Mouse (Mus musculus) forebrain, embryonic 14.5 days (tissue): ENCODE results near the gene Spata48. TPM values are rescaled to one million over a fixed set of nuclear protein-coding genes. Genes with fewer than 3 reads are reported as not detected.

ENCODE experiments used
- ATAC-seq: fragments of 200-750 bp; cut with Nextera tagmentation; 2 replicates; pipeline ENCODE4 v1.8.0; 2017; ENCODE audit warnings: mild to moderate bottlenecking, moderate library complexity
- DNase-seq: peaks from one replicate; pipeline ENCODE4 v3.0.0-alpha.2; 2015; ENCODE audit warnings: low spot score
- H3K27ac ChIP-seq: fragments of 300-500 bp; sonication (generic); 2 replicates; pipeline ENCODE4 v1.5.1; 2014; ENCODE audit warnings: low read depth, mild to moderate bottlenecking, control low read depth, low read length, moderate library complexity
- H3K27me3 ChIP-seq: fragments of 300-500 bp; sonication (generic); replicated peaks from 2 replicates; pipeline ENCODE4 v1.6.1; 2014; ENCODE audit warnings: low read length, control low read depth, mixed read lengths; ENCODE audit not compliant: control insufficient read depth, insufficient read depth
- H3K36me3 ChIP-seq: fragments of 300-500 bp; sonication (generic); 2 replicates; pipeline ENCODE4 v1.6.1; 2014; ENCODE audit warnings: low read length, control low read depth; ENCODE audit not compliant: control insufficient read depth, insufficient read depth
- H3K4me1 ChIP-seq: fragments of 300-500 bp; sonication (generic); 2 replicates; pipeline ENCODE4 v1.6.1; 2014; ENCODE audit warnings: antibody characterized with exemption, low read length, control low read depth; ENCODE audit not compliant: control insufficient read depth, insufficient read depth
- H3K4me2 ChIP-seq: fragments of 300-500 bp; sonication (generic); 2 replicates; pipeline ENCODE4 v1.6.1; 2014; ENCODE audit warnings: mild to moderate bottlenecking, control low read depth, low read length
- H3K4me3 ChIP-seq: fragments of 300-500 bp; sonication (generic); 2 replicates; pipeline ENCODE4 v1.5.1; 2014; ENCODE audit warnings: low read depth, low read length, control low read depth
- H3K9ac ChIP-seq: fragments of 300-500 bp; sonication (generic); 2 replicates; pipeline ENCODE4 v1.6.1; 2014; ENCODE audit warnings: mild to moderate bottlenecking, low read length, control low read depth, moderate library complexity
- H3K9me3 ChIP-seq: fragments of 300-500 bp; sonication (generic); replicated peaks from 2 replicates; pipeline ENCODE4 v1.6.1; 2016; ENCODE audit warnings: low read length, control low read depth, mixed read lengths; ENCODE audit not compliant: control insufficient read depth
- WGBS: fragments of 180-500 bp; shearing (Covaris S2); extraction: QIAGEN DNeasy Blood & Tissue Kit; methylation state at CpG from one replicate; pipeline ENCODE4 v1.1.7; 2014; 5-methylcytosine and 5-hydroxymethylcytosine counted together
- polyA plus RNA-seq: library from polyadenylated mRNA; unstranded; fragments of >200 nt; fragmentation: Nextera tagmentation; extraction: Ambion mirVana; gene quantifications from 2 replicates; pipeline ENCODE4 v1.2.1, GENCODE M21; 2014

Spata48 gene
- polyA plus RNA-seq, 1 experiment from 2014 or later: 1.2 TPM

GRCm38 (mm10) chr11:11499944-11500343 is 38.0 kb downstream of the Spata48 start:
- no peaks in the 10 kb centered on the region for H3K9me3 ChIP-seq
- H3K27me3 ChIP-seq: no peaks in the 10 kb centered on the region
- no peak overlapping the region for H3K4me2 ChIP-seq
- no peak overlapping the region for H3K4me3 ChIP-seq
- no peak overlapping the region for H3K9ac ChIP-seq
- H3K4me1 ChIP-seq: no peaks in the 10 kb centered on the region
- H3K27ac ChIP-seq: no peak overlapping the region
- no peak for ATAC-seq
- 20% methylated on average over 10 of the region's 10 CpGs for WGBS
- DNase-seq: peak; percentile 32
- no peaks in the 10 kb centered on the region for H3K36me3 ChIP-seq

- Histone ChIP-seq H3K4me2 (no peak overlapping the region), H3K9me3 (no peaks in the 10 kb centered on the region), H3K27me3 (no peaks in the 10 kb centered on the region), H3K4me3 (no peak overlapping the region), H3K36me3 (no peaks in the 10 kb centered on the region), H3K9ac (no peak overlapping the region), H3K4me1 (no peaks in the 10 kb centered on the region), H3K27ac (no peak overlapping the region)
- DNase-seq (no peak), ATAC-seq (no peak)
- 77% methylated on average over 2 of the region's 2 CpGs for WGBS
These were observed 44.3 kb downstream of the Spata48 start for GRCm38 (mm10) chr11:11506187-11506586.

GRCm38 (mm10) chr11:11509413-11509812 is 47.5 kb downstream of the Spata48 start:
- Histone ChIP-seq H3K27me3 (no peaks in the 10 kb centered on the region), H3K4me3 (no peak overlapping the region), H3K9me3 (no peaks in the 10 kb centered on the region), H3K36me3 (no peaks in the 10 kb centered on the region), H3K9ac (no peak overlapping the region), H3K27ac (no peak overlapping the region), H3K4me2 (no peak overlapping the region), H3K4me1 (no peaks in the 10 kb centered on the region)
- 69% methylated on average over 2 of the region's 2 CpGs for WGBS
- ATAC-seq (no peak), DNase-seq (no peak)

- no peak for ATAC-seq
- no peaks in the 10 kb centered on the region for H3K9me3 ChIP-seq
- no peak for DNase-seq
- no peaks in the 10 kb centered on the region for H3K4me1 ChIP-seq
- no peak overlapping the region for H3K9ac ChIP-seq
- WGBS: 52% methylated on average over 2 of the region's 2 CpGs
- no peak overlapping the region for H3K27ac ChIP-seq
- H3K27me3 ChIP-seq: no peaks in the 10 kb centered on the region
- H3K36me3 ChIP-seq: no peaks in the 10 kb centered on the region
- no peak overlapping the region for H3K4me3 ChIP-seq
- no peak overlapping the region for H3K4me2 ChIP-seq
These were observed 50.2 kb downstream of the Spata48 start for GRCm38 (mm10) chr11:11512056-11512455.

- H3K4me2 ChIP-seq: no peak overlapping the region
- 74% methylated on average over 2 of the region's 2 CpGs for WGBS
- no peak for DNase-seq
These were observed 51.3 kb downstream of the Spata48 start for GRCm38 (mm10) chr11:11513008-11513799.

GRCm38 (mm10) chr11:11514920-11515319 is 53.0 kb downstream of the Spata48 start:
- WGBS: 93% methylated on average over 4 of the region's 4 CpGs
- no peak for DNase-seq
- no peak for ATAC-seq

More at GRCm38 (mm10) chr11:11513008-11513799, 51.3 kb downstream of the Spata48 start:
- no peak overlapping the region for H3K9ac ChIP-seq
- no peaks in the 10 kb centered on the region for H3K4me1 ChIP-seq
- H3K27me3 ChIP-seq: no peaks in the 10 kb centered on the region
- H3K4me3 ChIP-seq: no peak overlapping the region
- H3K9me3 ChIP-seq: no peaks in the 10 kb centered on the region
- no peak overlapping the region for H3K27ac ChIP-seq
- H3K36me3 ChIP-seq: no peaks in the 10 kb centered on the region
- no peak for ATAC-seq

GRCm38 (mm10) chr11:11517781-11518435 is 56.0 kb downstream of the Spata48 start:
- ATAC-seq (no peak), DNase-seq (no peak)
- H3K36me3 ChIP-seq: no peaks in the 10 kb centered on the region
- H3K4me1 ChIP-seq: no peaks in the 10 kb centered on the region
- H3K9ac ChIP-seq: no peak overlapping the region
- H3K9me3 ChIP-seq: no peaks in the 10 kb centered on the region
- 94% methylated on average over 1 of the region's 1 CpGs for WGBS
- H3K27ac ChIP-seq: no peak overlapping the region
- no peak overlapping the region for H3K4me2 ChIP-seq
- H3K27me3 ChIP-seq: no peaks in the 10 kb centered on the region
- no peak overlapping the region for H3K4me3 ChIP-seq

More at GRCm38 (mm10) chr11:11514920-11515319, 53.0 kb downstream of the Spata48 start:
- H3K27me3 ChIP-seq: no peaks in the 10 kb centered on the region
- H3K4me1 ChIP-seq: no peaks in the 10 kb centered on the region
- no peak overlapping the region for H3K9ac ChIP-seq
- no peaks in the 10 kb centered on the region for H3K9me3 ChIP-seq
- H3K27ac ChIP-seq: no peak overlapping the region
- no peaks in the 10 kb centered on the region for H3K36me3 ChIP-seq
- no peak overlapping the region for H3K4me2 ChIP-seq
- no peak overlapping the region for H3K4me3 ChIP-seq

GRCm38 (mm10) chr11:11519255-11520243 is 57.7 kb downstream of the Spata48 start:
- H3K9me3 ChIP-seq: no peaks in the 10 kb centered on the region
- no peak overlapping the region for H3K4me2 ChIP-seq
- H3K9ac ChIP-seq: no peak overlapping the region
- no peaks in the 10 kb centered on the region for H3K4me1 ChIP-seq
- 87% methylated on average over 10 of the region's 10 CpGs for WGBS
- H3K27me3 ChIP-seq: no peaks in the 10 kb centered on the region
- ATAC-seq (no peak), DNase-seq (no peak)
- no peaks in the 10 kb centered on the region for H3K36me3 ChIP-seq
- no peak overlapping the region for H3K27ac ChIP-seq
- no peak overlapping the region for H3K4me3 ChIP-seq
